In genomic region chr7:45123186-45123570, GRCm38 (mm10) we compare ENCODE assay signal across 8 mouse cellular contexts. TPM values are rescaled to one million over a fixed set of nuclear protein-coding genes. Genes with fewer than 3 reads are reported as not detected.
DNase-seq lines count a peak whose midpoint lies in the region; ATAC-seq and TF ChIP-seq lines count a peak whose summit lies in the region.

No protein-coding gene starts in this region.

- ATAC-seq in heart, embryonic 12.5 days (ENCODE audit: insufficient number of reproducible peaks, low FRiP score): no peak
- no peak for ATAC-seq in embryonic facial prominence, embryonic 15.5 days (ENCODE audit: insufficient number of reproducible peaks, low FRiP score, low TSS enrichment, low read depth)

- H3K4me2 ChIP-seq in heart, embryonic 12.5 days: peak overlapping the region; percentile 93
- H3K4me2 ChIP-seq in embryonic facial prominence, embryonic 15.5 days (replicated peaks): peak overlapping the region; percentile 64

- H3K27me3 ChIP-seq in heart, embryonic 12.5 days (replicated peaks): no peaks in the 10 kb centered on the region
- no peaks in the 10 kb centered on the region for H3K27me3 ChIP-seq in E14TG2a.4 (ENCODE audit: insufficient read depth, low read length)
- no peaks in the 10 kb centered on the region for H3K27me3 ChIP-seq in embryonic facial prominence, embryonic 15.5 days
- no peaks in the 10 kb centered on the region for H3K27me3 ChIP-seq in limb, embryonic 10.5 days (ENCODE audit: low read depth, poor library complexity, severe bottlenecking)

- TF ChIP-seq CTCF in E14TG2a.4 (conservative IDR thresholded peaks at IDR 0.05; ENCODE audit: low read length): no peak

- H3K4me1 ChIP-seq in heart, embryonic 12.5 days (replicated peaks): peaks cover 53% of the 10 kb centered on the region
- H3K4me1 ChIP-seq in E14TG2a.4 (replicated peaks; ENCODE audit: low read depth, low read length): peaks cover 45% of the 10 kb centered on the region
- H3K4me1 ChIP-seq in embryonic facial prominence, embryonic 15.5 days: peaks cover 58% of the 10 kb centered on the region
- H3K4me1 ChIP-seq in limb, embryonic 10.5 days: peaks cover 53% of the 10 kb centered on the region

- H3K27ac ChIP-seq in heart, embryonic 12.5 days (ENCODE audit: poor library complexity, severe bottlenecking): 0 out of 2 replicates have a peak overlapping the region, but pooled peaks have one; percentile 82
- H3K27ac ChIP-seq in embryonic facial prominence, embryonic 15.5 days (replicated peaks): peak overlapping the region; percentile 90
- peak overlapping the region; percentile 95 for H3K27ac ChIP-seq in limb, embryonic 10.5 days

- H3K9ac ChIP-seq in heart, embryonic 12.5 days: peak overlapping the region; percentile 98
- H3K9ac ChIP-seq in embryonic facial prominence, embryonic 15.5 days: peak overlapping the region; percentile 100

- no peak for DNase-seq in heart, adult 8-10 months (ENCODE audit: low spot score)
- DNase-seq in limb, embryonic 10.5 days (ENCODE audit: low spot score): no peak
- DNase-seq in naive thymus-derived CD4-positive, alpha-beta T cell, adult 2 months (ENCODE audit: low read depth): peak; percentile 63
- no peak for DNase-seq in urinary bladder, adult 2 months (ENCODE audit: low spot score)
- no peak for DNase-seq in ovary, adult 18-20 months (ENCODE audit: low spot score)

- H3K4me3 ChIP-seq in heart, embryonic 12.5 days: peak overlapping the region; percentile 92
- H3K4me3 ChIP-seq in E14TG2a.4 (replicated peaks; ENCODE audit: low read length): peak overlapping the region; percentile 98
- H3K4me3 ChIP-seq in embryonic facial prominence, embryonic 15.5 days (replicated peaks): peak overlapping the region; percentile 96
- H3K4me3 ChIP-seq in limb, embryonic 10.5 days: peak overlapping the region; percentile 84

- peaks cover 73% of the 10 kb centered on the region for H3K36me3 ChIP-seq in heart, embryonic 12.5 days
- H3K36me3 ChIP-seq in E14TG2a.4 (ENCODE audit: insufficient read depth, low read length): peaks cover 80% of the 10 kb centered on the region
- H3K36me3 ChIP-seq in embryonic facial prominence, embryonic 15.5 days: peaks cover 67% of the 10 kb centered on the region
- H3K36me3 ChIP-seq in limb, embryonic 10.5 days: peaks cover 84% of the 10 kb centered on the region

- WGBS in heart, embryonic 12.5 days: 14% methylated on average over 12 of the region's 12 CpGs
- WGBS in embryonic facial prominence, embryonic 15.5 days: 17% methylated on average over 12 of the region's 12 CpGs
- WGBS in limb, embryonic 10.5 days: 22% methylated on average over 12 of the region's 12 CpGs

- H3K9me3 ChIP-seq in heart, embryonic 12.5 days (replicated peaks): no peaks in the 10 kb centered on the region
- no peaks in the 10 kb centered on the region for H3K9me3 ChIP-seq in E14TG2a.4 (ENCODE audit: low read length)
- no peaks in the 10 kb centered on the region for H3K9me3 ChIP-seq in embryonic facial prominence, embryonic 15.5 days (replicated peaks)
- H3K9me3 ChIP-seq in limb, embryonic 10.5 days (replicated peaks): no peaks in the 10 kb centered on the region

RNA-seq across cellular contexts. Expression of gene Rps11, which starts 1.1 kb away (rescaled TPM):
- 1,003 and 1,022 TPM in 2 replicates for polyA plus RNA-seq in heart, embryonic 12.5 days (2016; fragmentation: Nextera tagmentation; extraction: Ambion mirVana)
- total RNA-seq in heart, adult 8-10 months (2022): 100 to 1,000 TPM; 572 to 626 (median 604) TPM
- 1,509 and 1,523 TPM in 2 replicates for polyA plus RNA-seq in embryonic facial prominence, embryonic 15.5 days (2015; fragmentation: Nextera tagmentation; extraction: Ambion mirVana)
- 1,846 and 2,302 TPM in 2 replicates for polyA plus RNA-seq in limb, embryonic 10.5 days (2016; fragmentation: Nextera tagmentation; extraction: Ambion mirVana)
- polyA plus RNA-seq in urinary bladder, adult 2 months (2012; rRNA removed): 903 and 1,312 TPM in 2 replicates

RNA-seq across cellular contexts. Expression of gene Rpl13a, which starts 5.4 kb away (rescaled TPM):
- polyA plus RNA-seq in heart, embryonic 12.5 days (2016; fragmentation: Nextera tagmentation; extraction: Ambion mirVana): 868 and 880 TPM in 2 replicates
- total RNA-seq in heart, adult 8-10 months (2022): 100 to 1,000 TPM; 580 to 769 (median 686) TPM
- polyA plus RNA-seq in embryonic facial prominence, embryonic 15.5 days (2015; fragmentation: Nextera tagmentation; extraction: Ambion mirVana): 1,369 and 1,440 TPM in 2 replicates
- polyA plus RNA-seq in limb, embryonic 10.5 days (2016; fragmentation: Nextera tagmentation; extraction: Ambion mirVana): 1,210 and 1,327 TPM in 2 replicates
- polyA plus RNA-seq in urinary bladder, adult 2 months (2012; rRNA removed): 3,442 and 3,633 TPM in 2 replicates

RNA-seq across cellular contexts. Expression of gene Gm45713, which starts 12.9 kb away (rescaled TPM):
- 0.22 and 0.50 TPM in 2 replicates for polyA plus RNA-seq in heart, embryonic 12.5 days (2016; fragmentation: Nextera tagmentation; extraction: Ambion mirVana)
- total RNA-seq in heart, adult 8-10 months (2022): 1 to 10 TPM in 1 of 4 experiments, not detected in 3; 1.7 TPM
- polyA plus RNA-seq in embryonic facial prominence, embryonic 15.5 days (2015; fragmentation: Nextera tagmentation; extraction: Ambion mirVana): 0.12 and 0.37 TPM in 2 replicates
- not detected in 2 replicates for polyA plus RNA-seq in limb, embryonic 10.5 days (2016; fragmentation: Nextera tagmentation; extraction: Ambion mirVana)
- polyA plus RNA-seq in urinary bladder, adult 2 months (2012; rRNA removed): 0.28 and 0.44 TPM in 2 replicates

RNA-seq across cellular contexts. Expression of gene Flt3l, which starts 13.1 kb away (rescaled TPM):
- 1.1 and 1.2 TPM in 2 replicates for polyA plus RNA-seq in heart, embryonic 12.5 days (2016; fragmentation: Nextera tagmentation; extraction: Ambion mirVana)
- 1 to 10 TPM; 6.1 to 7.9 (median 6.5) TPM for total RNA-seq in heart, adult 8-10 months (2022)
- polyA plus RNA-seq in embryonic facial prominence, embryonic 15.5 days (2015; fragmentation: Nextera tagmentation; extraction: Ambion mirVana): 2.6 and 3.4 TPM in 2 replicates
- 1.4 and 1.5 TPM in 2 replicates for polyA plus RNA-seq in limb, embryonic 10.5 days (2016; fragmentation: Nextera tagmentation; extraction: Ambion mirVana)
- polyA plus RNA-seq in urinary bladder, adult 2 months (2012; rRNA removed): 74.5 and 83.1 TPM in 2 replicates

RNA-seq across cellular contexts. Expression of gene Fcgrt, which starts 19.5 kb away (rescaled TPM):
- polyA plus RNA-seq in heart, embryonic 12.5 days (2016; fragmentation: Nextera tagmentation; extraction: Ambion mirVana): 28.1 and 28.3 TPM in 2 replicates
- total RNA-seq in heart, adult 8-10 months (2022): 10 to 100 TPM; 65.6 to 77.1 (median 67.5) TPM
- 126 and 135 TPM in 2 replicates for polyA plus RNA-seq in embryonic facial prominence, embryonic 15.5 days (2015; fragmentation: Nextera tagmentation; extraction: Ambion mirVana)
- polyA plus RNA-seq in limb, embryonic 10.5 days (2016; fragmentation: Nextera tagmentation; extraction: Ambion mirVana): 5.2 and 7.8 TPM in 2 replicates
- 144 and 157 TPM in 2 replicates for polyA plus RNA-seq in urinary bladder, adult 2 months (2012; rRNA removed)
